Mouse (Mus musculus): ENCODE data around the gene Tbk1. TPM values are rescaled to one million over a fixed set of nuclear protein-coding genes. Genes with fewer than 3 reads are reported as not detected.

Tbk1 gene
- polyA plus RNA-seq (2014; fragmentation: Nextera tagmentation; extraction: Ambion mirVana) = 38.6 and 45.7 TPM in 2 replicates

- peak within 1 kb of the TSS; percentile 73 for H3K4me3 ChIP-seq (ENCODE audit: low read depth, low read length)
- peaks cover 28% of the 10 kb centered on the region; the same call in 1 of the 2 replicates for H3K36me3 ChIP-seq (ENCODE audit: control insufficient read depth, insufficient read depth, low read length)
These were observed at the start of gene Tbk1 for GRCm38 (mm10) chr10:121586675-121587370. Gene Tbk1 (minus strand): TSS chr10:121586787.

GRCm38 (mm10) chr10:121636276-121636675 is 49.7 kb upstream of the Tbk1 start:
- H3K27ac ChIP-seq (ENCODE audit: low read length) = no peak overlapping the region
- no peaks in the 10 kb centered on the region for H3K36me3 ChIP-seq (ENCODE audit: control insufficient read depth, insufficient read depth, low read length)
- H3K4me1 ChIP-seq (ENCODE audit: control insufficient read depth, insufficient read depth, low read length) = 0 out of 2 replicates have a peak, but pooled peaks cover 3% of the 10 kb centered on the region
- no peaks in the 10 kb centered on the region for H3K9me3 ChIP-seq (ENCODE audit: control insufficient read depth, low read depth, low read length)
- 87% methylated on average over 6 of the region's 6 CpGs for WGBS
- peaks cover 5% of the 10 kb centered on the region; the same call in 1 of the 2 replicates for H3K27me3 ChIP-seq (ENCODE audit: control insufficient read depth, insufficient read depth, low read length)
- H3K9ac ChIP-seq (replicated peaks; ENCODE audit: low read depth, low read length) = no peak overlapping the region
- no peak for ATAC-seq (ENCODE audit: insufficient number of reproducible peaks, insufficient read depth, low FRiP score, low read depth)
- H3K4me2 ChIP-seq (replicated peaks; ENCODE audit: low read depth, low read length) = no peak overlapping the region
- no peak overlapping the region for H3K4me3 ChIP-seq (ENCODE audit: low read depth, low read length)

More at GRCm38 (mm10) chr10:121586675-121587370, at the start of gene Tbk1:
- Histone ChIP-seq H3K9ac (replicated peaks; ENCODE audit: low read depth, low read length) (peak within 1 kb of the TSS; percentile 95), H3K4me1 (ENCODE audit: control insufficient read depth, insufficient read depth, low read length) (no peaks in the 10 kb centered on the region), H3K9me3 (ENCODE audit: control insufficient read depth, low read depth, low read length) (no peaks in the 10 kb centered on the region), H3K27me3 (ENCODE audit: control insufficient read depth, insufficient read depth, low read length) (no peaks in the 10 kb centered on the region), H3K27ac (ENCODE audit: low read length) (peak within 1 kb of the TSS; percentile 74), H3K4me2 (replicated peaks; ENCODE audit: low read depth, low read length) (peak within 1 kb of the TSS; percentile 72)
- peak; percentile 97 for ATAC-seq (ENCODE audit: insufficient number of reproducible peaks, insufficient read depth, low FRiP score, low read depth)
- WGBS = under 1% methylated on average over 56 of the region's 58 CpGs

DNA sequence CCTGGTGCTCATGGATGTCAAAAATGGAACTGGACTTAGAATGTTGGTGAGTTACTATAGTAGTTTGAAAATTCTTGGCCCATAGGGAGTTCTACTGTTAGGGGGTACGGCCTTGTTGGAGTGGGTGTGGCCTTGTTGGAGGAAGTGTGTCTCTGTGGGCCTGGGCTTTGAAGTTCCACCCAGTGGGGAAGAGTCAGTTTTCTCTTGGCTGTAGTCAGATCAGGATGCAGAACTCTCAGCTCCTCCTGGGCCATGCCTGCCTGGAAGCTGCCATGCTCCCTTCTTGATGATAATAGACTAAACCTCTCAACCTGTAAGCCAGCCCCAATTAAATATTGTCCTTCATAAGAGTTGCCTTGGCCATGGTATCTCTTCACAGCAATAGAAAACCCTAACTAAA is 47.6 kb upstream of the Tbk1 start:
- Histone ChIP-seq H3K4me3 (ENCODE audit: low read depth, low read length) (no peak overlapping the region), H3K27me3 (ENCODE audit: control insufficient read depth, insufficient read depth, low read length) (no peaks in the 10 kb centered on the region), H3K9ac (replicated peaks; ENCODE audit: low read depth, low read length) (no peak overlapping the region), H3K4me2 (replicated peaks; ENCODE audit: low read depth, low read length) (no peak overlapping the region), H3K36me3 (ENCODE audit: control insufficient read depth, insufficient read depth, low read length) (no peaks in the 10 kb centered on the region), H3K4me1 (ENCODE audit: control insufficient read depth, insufficient read depth, low read length) (no peaks in the 10 kb centered on the region), H3K9me3 (ENCODE audit: control insufficient read depth, low read depth, low read length) (no peaks in the 10 kb centered on the region), H3K27ac (ENCODE audit: low read length) (no peak overlapping the region)
- ATAC-seq (ENCODE audit: insufficient number of reproducible peaks, insufficient read depth, low FRiP score, low read depth) = no peak
- 57% methylated on average over 1 of the region's 1 CpGs for WGBS

GRCm38 (mm10) chr10:121628561-121629040 is 42.0 kb upstream of the Tbk1 start:
- whole genome bisulfite sequencing = 82% methylated on average over 6 of the region's 6 CpGs

GRCm38 (mm10) chr10:121627216-121627852 is 40.7 kb upstream of the Tbk1 start:
- H3K4me2 ChIP-seq (replicated peaks; ENCODE audit: low read depth, low read length) = peak overlapping the region; percentile 41; the same call in 1 of the 2 replicates
- H3K27ac ChIP-seq (ENCODE audit: low read length) = no peak overlapping the region
- no peaks in the 10 kb centered on the region for H3K27me3 ChIP-seq (ENCODE audit: control insufficient read depth, insufficient read depth, low read length)
- WGBS = 74% methylated on average over 10 of the region's 10 CpGs
- H3K4me3 ChIP-seq (ENCODE audit: low read depth, low read length) = no peak overlapping the region
- peaks cover 3% of the 10 kb centered on the region for H3K36me3 ChIP-seq (ENCODE audit: control insufficient read depth, insufficient read depth, low read length)
- H3K9ac ChIP-seq (replicated peaks; ENCODE audit: low read depth, low read length) = no peak overlapping the region
- ATAC-seq (ENCODE audit: insufficient number of reproducible peaks, insufficient read depth, low FRiP score, low read depth) = no peak
- H3K4me1 ChIP-seq (ENCODE audit: control insufficient read depth, insufficient read depth, low read length) = peaks cover 8% of the 10 kb centered on the region
- H3K9me3 ChIP-seq (ENCODE audit: control insufficient read depth, low read depth, low read length) = no peaks in the 10 kb centered on the region

More at GRCm38 (mm10) chr10:121628561-121629040, 42.0 kb upstream of the Tbk1 start:
- Histone ChIP-seq H3K36me3 (ENCODE audit: control insufficient read depth, insufficient read depth, low read length) (no peaks in the 10 kb centered on the region), H3K4me1 (ENCODE audit: control insufficient read depth, insufficient read depth, low read length) (peaks cover 8% of the 10 kb centered on the region), H3K4me3 (ENCODE audit: low read depth, low read length) (no peak overlapping the region), H3K9ac (replicated peaks; ENCODE audit: low read depth, low read length) (no peak overlapping the region), H3K4me2 (replicated peaks; ENCODE audit: low read depth, low read length) (no peak overlapping the region), H3K9me3 (ENCODE audit: control insufficient read depth, low read depth, low read length) (no peaks in the 10 kb centered on the region), H3K27me3 (ENCODE audit: control insufficient read depth, insufficient read depth, low read length) (no peaks in the 10 kb centered on the region), H3K27ac (ENCODE audit: low read length) (no peak overlapping the region)
- no peak for ATAC-seq (ENCODE audit: insufficient number of reproducible peaks, insufficient read depth, low FRiP score, low read depth)

GRCm38 (mm10) chr10:121626186-121626882 is 39.7 kb upstream of the Tbk1 start, which contains the start of gene Xpot:
Gene Xpot (minus strand): TSS chr10:121626332.
- peak; percentile 100 for ATAC-seq (ENCODE audit: insufficient number of reproducible peaks, insufficient read depth, low FRiP score, low read depth)
- Histone ChIP-seq H3K4me3 (ENCODE audit: low read depth, low read length) (peak within 1 kb of the TSS; percentile 82), H3K27me3 (ENCODE audit: control insufficient read depth, insufficient read depth, low read length) (no peaks in the 10 kb centered on the region), H3K36me3 (ENCODE audit: control insufficient read depth, insufficient read depth, low read length) (peaks cover 12% of the 10 kb centered on the region), H3K4me1 (ENCODE audit: control insufficient read depth, insufficient read depth, low read length) (peaks cover 8% of the 10 kb centered on the region), H3K27ac (ENCODE audit: low read length) (peak within 1 kb of the TSS; percentile 96), H3K9me3 (ENCODE audit: control insufficient read depth, low read depth, low read length) (no peaks in the 10 kb centered on the region), H3K9ac (replicated peaks; ENCODE audit: low read depth, low read length) (peak within 1 kb of the TSS; percentile 90), H3K4me2 (replicated peaks; ENCODE audit: low read depth, low read length) (peak within 1 kb of the TSS; percentile 54)
- WGBS = under 1% methylated on average over 70 of the region's 70 CpGs

- ATAC-seq (ENCODE audit: insufficient number of reproducible peaks, insufficient read depth, low FRiP score, low read depth) = no peak; the same call in 1 of the 2 replicates
- peaks cover 8% of the 10 kb centered on the region for H3K4me1 ChIP-seq (ENCODE audit: control insufficient read depth, insufficient read depth, low read length)
- H3K9me3 ChIP-seq (ENCODE audit: control insufficient read depth, low read depth, low read length) = no peaks in the 10 kb centered on the region
- peak overlapping the region; percentile 82 for H3K4me3 ChIP-seq (ENCODE audit: low read depth, low read length)
- no peaks in the 10 kb centered on the region for H3K27me3 ChIP-seq (ENCODE audit: control insufficient read depth, insufficient read depth, low read length)
- H3K9ac ChIP-seq (replicated peaks; ENCODE audit: low read depth, low read length) = peak overlapping the region; percentile 90
- WGBS = under 1% methylated on average over 41 of the region's 41 CpGs
- H3K27ac ChIP-seq (ENCODE audit: low read length) = peak overlapping the region; percentile 96
- H3K36me3 ChIP-seq (ENCODE audit: control insufficient read depth, insufficient read depth, low read length) = peaks cover 18% of the 10 kb centered on the region
- H3K4me2 ChIP-seq (replicated peaks; ENCODE audit: low read depth, low read length) = peak overlapping the region; percentile 54
These were observed 39.0 kb upstream of the Tbk1 start for GRCm38 (mm10) chr10:121625407-121626185.
